Mouse (Mus musculus) testis, postnatal 10 days (tissue): Measurements from ENCODE around the gene Golga2.

Experiments
- DNase-seq: peaks from one replicate; pipeline ENCODE4 v3.0.0; 2021; ENCODE audit warnings: low spot score

The Golga2 gene

DNA sequence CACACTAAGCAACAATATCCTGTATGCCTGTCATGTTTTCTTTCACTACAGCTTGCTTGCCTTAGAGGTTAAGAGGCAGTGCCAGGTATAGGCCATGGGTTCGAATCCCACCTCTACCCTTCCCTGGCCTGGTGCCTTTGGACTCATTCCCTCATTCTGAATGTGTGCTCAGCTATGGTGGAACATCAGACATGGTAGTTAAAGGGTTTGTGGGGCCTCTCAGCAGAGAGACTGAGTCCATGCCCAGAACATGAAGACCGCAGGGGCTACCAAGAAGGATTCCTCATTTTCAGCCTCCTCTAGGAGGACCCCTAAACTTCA lies 56.1 kb downstream of the Golga2 start:
- no peak for DNase-seq

DNA sequence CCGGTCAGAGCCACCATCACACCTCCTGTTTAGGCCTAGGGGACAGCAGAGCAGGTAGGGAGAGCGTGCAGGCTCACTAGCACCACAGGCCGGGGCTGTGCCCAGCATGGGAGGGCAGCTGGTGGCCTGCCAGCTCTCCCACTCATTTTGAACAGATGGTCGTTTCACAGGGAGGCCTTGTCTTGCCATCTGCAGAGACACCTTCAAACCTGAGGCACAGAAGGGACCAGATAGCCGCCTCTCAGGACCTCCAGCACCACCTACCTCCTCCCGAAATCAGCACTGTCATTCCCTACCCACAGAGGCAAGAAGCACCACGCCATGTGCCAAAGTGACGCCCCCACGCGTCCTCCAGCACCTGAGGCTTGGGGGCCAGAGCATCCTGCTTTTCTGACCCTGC lies 56.9 kb downstream of the Golga2 start:
- no peak for DNase-seq

DNA sequence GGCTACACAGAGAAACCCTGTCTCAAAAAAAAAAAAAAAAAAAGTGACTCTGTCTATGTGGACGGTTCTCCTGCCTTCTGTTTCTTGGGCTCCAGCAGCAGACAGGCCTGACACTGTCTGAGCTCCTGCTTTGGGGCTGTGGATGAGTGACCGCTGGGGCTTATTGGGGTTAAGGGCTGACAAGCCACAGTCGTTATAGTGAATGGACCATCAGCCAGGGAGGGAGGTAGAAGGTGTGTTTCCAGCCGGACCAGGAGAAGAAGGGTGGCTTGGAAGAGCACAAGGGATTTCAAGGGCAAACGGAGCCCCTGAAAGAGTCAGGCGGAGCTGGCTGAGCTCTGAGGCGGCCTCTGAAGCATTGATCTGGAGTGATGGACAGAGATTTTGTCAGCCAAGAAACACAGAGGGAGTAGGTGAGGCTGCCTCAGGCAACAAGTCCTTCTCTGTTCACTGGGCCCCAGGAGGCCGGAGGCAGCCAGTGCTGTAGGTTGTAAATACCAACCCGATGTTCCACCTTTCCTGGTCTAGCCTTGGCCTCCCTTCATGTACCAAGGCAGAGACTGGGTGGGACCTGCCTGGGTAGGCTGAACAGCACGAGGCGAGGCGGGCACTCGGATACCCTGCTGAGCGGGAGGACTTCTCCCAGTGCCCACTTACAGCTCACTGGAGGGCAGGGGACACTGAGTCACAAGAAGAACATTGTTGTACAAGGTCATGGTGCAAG lies 57.6 kb downstream of the Golga2 start:
- DNase-seq: no peak

DNA sequence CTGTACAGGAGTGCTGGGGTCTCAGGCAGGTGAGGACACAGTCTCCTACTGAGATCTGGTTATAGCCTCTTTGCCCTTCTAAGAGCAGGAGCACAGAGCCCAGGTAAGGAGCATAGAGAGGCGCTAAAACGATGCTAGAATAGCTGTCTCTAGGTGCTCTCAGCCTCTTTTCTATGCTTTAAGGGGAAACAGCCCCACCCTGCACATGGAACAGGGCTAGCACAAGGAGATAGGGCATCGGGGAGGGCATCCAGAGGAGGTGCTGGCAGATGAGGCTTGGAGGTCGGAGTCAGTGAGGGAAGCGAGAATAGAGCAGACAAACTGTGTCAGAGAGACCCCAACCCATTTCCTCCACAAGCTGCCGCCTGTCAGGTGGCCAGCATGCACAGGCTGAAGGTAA lies 59.8 kb downstream of the Golga2 start:
- no peak for DNase-seq

DNA sequence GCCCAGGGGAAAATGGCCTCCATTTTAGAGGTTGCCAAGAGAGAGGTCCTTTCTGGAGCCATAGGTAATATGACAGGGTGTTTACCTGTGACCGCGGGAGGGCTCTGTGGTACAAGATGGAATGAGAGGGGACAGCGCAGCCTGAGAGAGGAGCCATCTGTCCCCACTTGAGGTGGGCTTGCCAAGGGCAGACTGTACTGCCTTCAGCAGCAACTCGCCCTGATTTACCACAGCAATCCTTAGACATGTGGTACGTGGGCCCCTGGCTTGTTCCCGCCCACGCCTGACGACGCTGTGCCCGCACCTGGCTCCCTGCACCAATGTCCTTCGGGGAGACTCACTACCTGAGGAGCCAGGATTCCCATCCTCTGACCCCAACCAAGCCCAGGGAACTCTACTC lies 61.1 kb downstream of the Golga2 start:
- no peak for DNase-seq

DNA sequence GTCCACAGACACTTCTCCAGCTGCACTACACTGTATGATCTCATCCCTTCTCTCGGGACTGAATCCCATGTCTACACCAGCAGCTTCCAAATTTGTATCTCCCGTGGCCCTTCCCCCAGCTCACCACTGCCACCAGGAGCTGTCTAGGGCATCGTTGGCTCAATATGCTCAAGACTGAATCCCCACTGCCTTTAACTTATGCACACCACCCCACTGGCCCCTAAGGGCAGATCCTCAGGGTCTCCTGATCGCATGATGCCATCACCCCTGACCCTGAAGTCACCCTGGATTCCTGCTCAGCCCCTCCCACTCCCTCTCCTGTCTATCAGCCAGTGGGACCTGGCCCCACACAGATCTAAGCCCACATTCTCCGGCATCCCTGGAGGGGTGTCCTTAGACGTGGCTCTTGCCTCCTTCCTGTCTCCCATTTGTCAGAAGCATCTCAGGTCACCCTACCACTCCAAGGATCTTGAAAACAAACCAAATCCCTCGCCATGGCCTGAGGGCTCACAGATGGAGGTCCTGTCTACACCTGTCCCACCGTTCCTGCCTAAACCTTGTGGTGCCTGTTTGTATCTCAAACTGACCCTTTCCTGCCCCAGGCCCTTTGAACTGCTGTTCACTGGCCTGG lies 62.6 kb downstream of the Golga2 start:
- DNase-seq: no peak

DNA sequence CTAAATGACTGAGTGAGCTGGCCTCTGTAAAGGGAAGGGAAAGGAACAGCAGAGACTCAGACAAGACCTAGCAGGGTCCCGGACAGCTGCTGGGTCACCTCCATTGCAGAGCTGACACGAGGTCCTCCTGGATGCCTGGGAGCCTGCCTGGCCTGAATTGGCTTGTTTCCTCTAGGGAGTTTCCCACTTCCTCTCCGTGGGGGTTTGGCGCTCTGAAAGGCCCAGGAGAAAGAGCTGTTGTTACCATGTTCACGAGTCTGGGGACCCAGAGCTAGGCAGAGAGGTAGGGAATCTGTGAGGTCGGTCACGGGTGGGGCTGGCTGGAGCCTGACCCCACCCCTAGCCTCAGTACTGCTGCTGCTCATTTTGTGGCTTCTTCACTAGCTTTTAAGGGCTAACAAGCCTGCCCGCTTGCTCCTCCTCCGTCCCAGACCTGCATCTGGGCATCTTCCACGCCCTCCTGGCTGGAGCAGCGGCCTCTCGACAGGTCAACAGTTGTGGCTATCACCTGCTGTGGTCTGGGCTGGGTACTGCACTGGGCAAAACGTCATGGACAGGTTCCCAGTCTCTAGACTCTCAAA lies 63.4 kb downstream of the Golga2 start:
- no peak for DNase-seq

DNA sequence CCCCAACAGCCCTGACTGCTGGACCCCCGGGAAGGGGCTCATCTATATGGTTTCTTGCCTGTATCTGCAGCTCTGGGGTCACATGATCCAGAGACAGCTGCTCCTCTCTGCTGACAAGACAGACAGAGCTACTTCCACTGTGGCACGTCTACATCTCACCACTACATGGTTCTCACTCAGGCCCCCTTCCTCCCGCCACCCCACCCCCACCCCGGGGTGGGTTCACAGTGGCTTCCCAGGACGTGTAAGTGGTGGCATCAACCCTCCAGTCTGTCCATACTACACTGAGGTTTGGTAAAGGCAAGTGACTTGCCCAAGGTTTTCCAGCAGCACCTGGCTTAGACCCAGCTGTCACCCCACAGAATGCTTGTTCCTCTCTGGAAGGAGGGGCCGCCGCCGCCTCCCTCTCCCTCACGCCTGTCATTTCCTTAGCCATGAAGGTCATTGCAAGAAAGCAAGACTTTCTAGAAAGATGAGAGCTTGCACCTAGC lies 64.3 kb downstream of the Golga2 start:
- DNase-seq: no peak

DNA sequence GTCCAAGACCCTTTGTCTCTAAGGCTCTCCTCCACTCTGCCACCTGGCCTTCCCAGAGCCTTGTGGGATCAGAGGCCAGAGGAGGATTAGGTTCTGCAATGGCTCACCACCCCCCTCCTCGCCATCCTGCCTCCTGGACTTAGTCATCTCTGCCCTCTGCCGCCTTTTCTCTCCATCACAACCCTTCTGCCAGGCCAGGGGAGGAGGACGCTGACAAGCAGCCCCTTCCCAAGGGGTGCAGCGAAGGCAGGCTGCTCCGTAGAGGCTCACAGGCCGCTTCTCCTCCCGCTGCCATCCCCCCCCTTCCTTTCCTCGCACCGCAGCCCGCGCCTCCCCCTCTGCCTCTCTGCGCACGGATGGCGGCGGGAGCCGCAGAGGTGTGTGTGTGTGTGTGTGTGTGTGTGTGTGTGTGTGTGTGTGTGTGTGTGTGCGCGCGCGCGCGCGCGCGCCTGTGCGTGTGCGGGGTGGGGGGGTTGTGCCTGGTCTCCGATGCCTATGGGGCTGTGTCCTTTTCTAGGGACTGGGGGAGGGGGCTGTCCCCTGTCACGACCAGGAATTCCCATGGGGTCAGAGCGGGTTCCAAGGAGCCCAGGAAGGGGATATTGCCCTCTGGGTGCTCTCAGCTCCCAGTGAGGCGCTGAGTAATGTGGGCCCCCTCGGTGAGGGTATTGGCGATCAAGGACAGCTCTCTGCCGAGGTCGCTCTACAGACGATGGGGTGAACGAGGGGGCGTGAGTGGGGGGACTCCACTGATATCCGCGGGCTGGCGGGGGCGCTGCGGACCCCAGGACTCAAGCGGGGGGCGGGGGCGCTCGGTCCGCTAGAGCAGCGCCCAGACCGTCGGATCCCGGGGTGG lies 65.2 kb downstream of the Golga2 start, which contains the start of gene Ciz1:
Ciz1 (plus strand) TSS at position 177 of the 856 bp plus-strand sequence.
- peak; percentile 62 for DNase-seq

DNA sequence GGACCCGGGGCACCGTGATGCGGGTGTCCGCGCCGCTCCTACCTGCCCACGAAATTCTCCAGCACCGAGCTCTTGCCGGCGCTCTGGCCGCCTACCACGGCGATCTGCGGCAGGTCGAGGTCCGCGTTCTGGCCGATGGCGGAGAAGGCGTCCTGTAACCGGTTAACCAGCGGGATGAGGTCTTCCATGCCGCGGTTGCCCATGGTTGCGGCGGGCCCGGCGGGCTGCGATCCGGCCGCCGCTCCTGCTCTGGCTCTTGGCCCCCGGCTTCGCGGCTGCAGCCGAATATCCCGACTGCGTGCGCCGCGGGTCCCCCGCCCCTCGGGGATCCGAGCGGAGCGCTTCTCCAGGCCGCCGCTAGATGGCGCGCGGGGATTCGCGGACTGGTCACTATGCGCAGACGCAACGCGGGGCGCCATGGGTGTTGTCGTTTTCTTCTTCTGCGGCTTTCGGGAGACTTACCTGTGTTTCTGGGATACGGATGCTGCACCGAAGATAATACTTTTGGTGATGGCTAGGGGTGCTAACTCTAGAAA lies 65.9 kb downstream of the Golga2 start, which contains the start of gene Dnm1:
Dnm1 (minus strand) TSS at position 332 of the 536 bp plus-strand sequence.
- DNase-seq: peak; percentile 96

DNA sequence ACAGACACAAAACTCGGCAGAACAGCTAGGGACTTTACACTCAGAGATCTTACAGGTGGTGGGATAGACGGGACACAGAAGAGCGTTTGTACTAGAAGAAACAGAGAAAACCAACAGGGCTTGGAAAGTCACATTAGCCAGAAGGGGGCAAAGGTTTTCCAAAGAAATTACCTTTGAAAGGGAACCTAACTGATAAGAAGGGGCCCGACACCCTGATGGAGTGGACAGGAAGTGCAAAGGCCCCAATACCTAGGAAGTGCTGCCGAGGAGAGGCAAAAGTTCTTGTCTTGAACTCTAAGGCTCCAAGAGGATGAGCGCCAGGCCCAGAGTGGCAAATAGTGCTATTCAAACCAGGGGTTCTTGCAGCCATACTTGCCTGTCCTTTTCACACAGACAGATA lies 66.7 kb downstream of the Golga2 start:
- DNase-seq: no peak

DNA sequence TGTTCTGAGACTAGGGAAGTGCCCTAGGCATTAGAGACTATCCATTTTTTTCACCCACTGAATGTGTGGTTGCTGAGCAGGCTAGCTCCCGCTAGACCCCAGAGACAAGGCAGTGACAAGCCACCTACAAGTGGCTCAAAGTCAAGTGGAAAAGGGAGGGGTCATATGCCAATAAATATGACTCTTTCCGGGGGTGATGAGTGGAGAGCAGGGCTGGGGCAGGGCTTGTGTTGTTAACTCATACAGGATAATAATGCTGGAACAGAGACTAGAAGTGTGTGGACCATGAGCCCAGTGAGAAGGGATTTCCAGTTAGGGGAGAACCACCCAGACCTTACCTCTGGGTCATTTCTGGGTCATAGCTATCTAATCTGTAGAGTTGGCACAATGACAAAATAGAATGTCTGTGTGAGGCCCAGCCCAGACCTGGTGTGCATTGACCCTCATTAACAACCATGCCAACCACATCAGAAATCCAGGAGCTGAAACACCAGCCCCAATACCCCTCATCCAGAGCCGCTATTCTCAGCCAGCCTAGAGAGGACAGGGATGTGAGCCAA lies 67.2 kb downstream of the Golga2 start:
- no peak for DNase-seq

DNA sequence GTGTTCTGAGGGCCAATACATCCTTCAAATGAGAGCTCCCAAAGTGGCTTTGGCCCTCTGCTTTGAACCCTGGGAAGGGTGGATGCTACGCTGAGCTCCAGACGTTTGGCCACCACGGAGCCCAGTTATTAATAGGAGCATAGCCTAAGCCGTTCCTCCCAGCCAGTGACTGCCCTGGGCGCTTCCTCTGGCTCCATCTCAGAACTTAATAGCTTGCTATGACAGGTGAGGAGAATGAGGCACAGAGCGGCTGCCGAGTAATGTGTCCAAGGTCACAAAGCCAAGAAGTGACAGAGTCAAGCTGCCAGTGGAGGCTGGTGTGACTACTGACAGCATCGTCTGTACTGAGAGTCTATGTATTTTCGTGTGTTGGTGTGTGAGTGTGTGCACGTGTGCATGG lies 69.0 kb downstream of the Golga2 start:
- no peak for DNase-seq
